Mouse (Mus musculus): Measurements from ENCODE around the gene Hnrnpa0.

GRCm38 (mm10) chr13:58176105-58176504 lies 47.7 kb upstream of the Hnrnpa0 start:
- TF ChIP-seq POLR2A (IDR thresholded peaks at IDR 0.05; ENCODE audit: control insufficient read depth, extremely low read depth, insufficient read depth, low read length, poor library complexity): no peak
- TF ChIP-seq CTCF (IDR thresholded peaks at IDR 0.05; ENCODE audit: borderline replicate concordance, control insufficient read depth, extremely low read depth, insufficient read depth, low read length, poor library complexity): no peak
